Mouse (Mus musculus) C2C12 (cell line): ENCODE measurements around the gene Mrgprf. TPM values are rescaled to one million over a fixed set of nuclear protein-coding genes. Genes with fewer than 3 reads are reported as not detected.

Experiments
- H3K27me3 ChIP-seq: one replicate; pipeline ENCODE4 v1.6.1; 2011; ENCODE audit not compliant: control insufficient read depth, insufficient read depth, insufficient read length
- H3K36me3 ChIP-seq: one replicate; pipeline ENCODE4 v1.6.1; 2011; ENCODE audit not compliant: control insufficient read depth, insufficient read depth
- H3K4me3 ChIP-seq: one replicate; pipeline ENCODE4 v1.5.1; 2011; ENCODE audit warnings: mild to moderate bottlenecking, control low read depth; ENCODE audit not compliant: poor library complexity, insufficient read depth, severe bottlenecking
- H3K79me2 ChIP-seq: one replicate; pipeline ENCODE4 v1.6.1; 2011; ENCODE audit not compliant: control insufficient read depth, insufficient read depth
- H3K79me3 ChIP-seq: one replicate; pipeline ENCODE4 v1.6.1; 2011; ENCODE audit warnings: low read depth, control low read depth
- H3ac ChIP-seq: one replicate; pipeline ENCODE3; 2011; ENCODE audit warnings: low read depth; ENCODE audit not compliant: control insufficient read depth, insufficient read length
- CEBPB ChIP-seq: IDR thresholded peaks from one replicate; pipeline ENCODE4 v1.6.1; 2011; ENCODE audit warnings: low read depth, mild to moderate bottlenecking, control low read depth, moderate library complexity
- CTCF ChIP-seq: IDR thresholded peaks from one replicate; pipeline ENCODE4 v1.5.1; 2011; ENCODE audit not compliant: control insufficient read depth, insufficient read depth, insufficient read length
- FOSL1 ChIP-seq: IDR thresholded peaks from one replicate; pipeline ENCODE4 v1.8.0; 2011; ENCODE audit warnings: mild to moderate bottlenecking, low read length; ENCODE audit not compliant: poor library complexity, insufficient read depth, severe bottlenecking
- MAX ChIP-seq: IDR thresholded peaks from one replicate; pipeline ENCODE4 v1.6.1; 2011; ENCODE audit warnings: mild to moderate bottlenecking, control low read depth
- MYOD1 ChIP-seq: IDR thresholded peaks from one replicate; pipeline ENCODE4 v1.6.1; 2011; ENCODE audit warnings: low read depth; ENCODE audit not compliant: control insufficient read depth, insufficient read length
- MYOG ChIP-seq: IDR thresholded peaks from one replicate; pipeline ENCODE4 v1.6.1; 2011; ENCODE audit not compliant: control insufficient read depth, insufficient read length; ENCODE audit errors: extremely low read depth
- USF1 ChIP-seq: IDR thresholded peaks from one replicate; pipeline ENCODE4 v1.6.1; 2011; ENCODE audit warnings: low read depth, mild to moderate bottlenecking, control low read depth, moderate library complexity
- polyA plus RNA-seq: library from polyadenylated mRNA; unstranded; fragments of >200 nt; fragmentation: generic; extraction: Trizol; gene quantifications from one replicate; pipeline ENCODE4 v1.2.1, GENCODE M21; 2012; ENCODE audit warnings: missing spikeins

The Mrgprf gene
- polyA plus RNA-seq, 1 experiment = 0.88 TPM

- H3ac ChIP-seq = no peak overlapping the region
- H3K27me3 ChIP-seq = no peaks in the 10 kb centered on the region
- no peaks in the 10 kb centered on the region for H3K79me2 ChIP-seq
- no peaks in the 10 kb centered on the region for H3K79me3 ChIP-seq
- TF ChIP-seq MYOD1 = no peak
- TF ChIP-seq MYOG = no peak
- TF ChIP-seq MAX = no peak
- no peak for TF ChIP-seq FOSL1
- no peak for TF ChIP-seq CTCF
- no peak for TF ChIP-seq USF1
- no peak for TF ChIP-seq CEBPB
- H3K36me3 ChIP-seq = no peaks in the 10 kb centered on the region
- no peak overlapping the region for H3K4me3 ChIP-seq
These were observed 9.2 kb downstream of the Mrgprf start for GRCm38 (mm10) chr7:145309877-145310276.

GRCm38 (mm10) chr7:145310526-145310925 lies 9.9 kb downstream of the Mrgprf start:
- H3K4me3 ChIP-seq = no peak overlapping the region
- no peak overlapping the region for H3ac ChIP-seq
- no peaks in the 10 kb centered on the region for H3K27me3 ChIP-seq
- no peaks in the 10 kb centered on the region for H3K79me2 ChIP-seq
- no peaks in the 10 kb centered on the region for H3K36me3 ChIP-seq
- TF ChIP-seq MAX (no peak), MYOD1 (no peak), MYOG (no peak), FOSL1 (no peak), CEBPB (no peak), USF1 (no peak), CTCF (no peak)
- H3K79me3 ChIP-seq = no peaks in the 10 kb centered on the region

DNA sequence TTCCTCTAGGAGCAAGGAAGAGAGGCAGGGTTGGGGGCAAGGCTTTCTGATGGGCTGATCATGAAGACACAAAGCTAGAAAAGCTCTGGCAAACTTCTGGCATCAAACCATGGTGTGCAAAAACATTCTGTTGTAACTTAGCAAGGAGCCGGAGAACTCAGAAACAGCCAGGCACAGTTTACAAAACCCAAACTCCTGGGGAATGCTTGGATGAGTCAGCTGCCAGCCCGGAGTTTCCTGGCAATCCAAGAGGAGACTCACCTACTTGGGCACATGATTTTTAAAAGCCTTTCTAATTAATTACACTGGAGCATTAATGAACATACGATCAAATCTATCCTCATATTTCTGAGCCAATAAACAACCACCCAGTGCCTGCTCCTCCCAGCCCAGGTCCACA lies 11.5 kb downstream of the Mrgprf start:
- no peak overlapping the region for H3K4me3 ChIP-seq
- no peaks in the 10 kb centered on the region for H3K79me3 ChIP-seq
- no peaks in the 10 kb centered on the region for H3K79me2 ChIP-seq
- H3K36me3 ChIP-seq = no peaks in the 10 kb centered on the region
- H3K27me3 ChIP-seq = peaks cover 2% of the 10 kb centered on the region
- TF ChIP-seq MYOD1 = no peak
- no peak for TF ChIP-seq MYOG
- no peak for TF ChIP-seq MAX
- no peak for TF ChIP-seq USF1
- no peak overlapping the region for H3ac ChIP-seq

DNA sequence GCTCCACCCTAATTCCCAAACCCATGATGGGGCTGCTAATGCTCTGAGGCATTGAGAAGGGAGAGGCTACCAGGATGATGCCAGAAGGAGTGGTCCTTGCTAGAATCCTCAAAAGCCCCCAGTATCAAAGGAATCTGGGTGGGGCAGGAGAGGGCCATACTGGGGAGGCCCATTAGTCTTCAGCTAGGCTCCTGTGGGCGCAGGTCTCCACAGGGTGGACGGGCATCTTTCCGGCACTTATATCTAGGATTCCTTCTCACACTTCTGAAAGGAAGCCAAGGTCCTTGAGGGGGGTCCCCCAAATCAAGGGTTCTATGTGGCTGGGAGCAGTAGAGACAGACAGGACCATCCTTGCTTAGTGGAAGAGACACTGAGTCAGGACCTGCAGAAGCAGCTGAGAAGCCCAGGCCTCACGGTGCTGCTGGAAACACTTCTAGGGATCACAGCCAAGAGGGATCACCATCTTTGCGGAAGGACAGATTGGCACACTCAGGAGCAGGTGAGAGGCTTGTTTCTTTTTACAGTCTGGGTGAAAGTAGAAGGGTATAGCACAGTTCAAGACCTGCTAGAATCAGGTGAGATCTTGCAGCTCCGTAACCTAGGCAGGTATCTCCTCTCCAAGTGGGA lies 14.3 kb downstream of the Mrgprf start, which contains the start of gene Mrgprd:
Gene Mrgprd (plus strand): TSS at position 51 of the 627 bp plus-strand sequence.
- Histone ChIP-seq H3K4me3 (no peak within 1 kb of the TSS), H3ac (no peak within 1 kb of the TSS), H3K36me3 (no peaks in the 10 kb centered on the region), H3K79me3 (no peaks in the 10 kb centered on the region), H3K79me2 (no peaks in the 10 kb centered on the region), H3K27me3 (peaks cover 3% of the 10 kb centered on the region)
- no peak for TF ChIP-seq MAX

DNA sequence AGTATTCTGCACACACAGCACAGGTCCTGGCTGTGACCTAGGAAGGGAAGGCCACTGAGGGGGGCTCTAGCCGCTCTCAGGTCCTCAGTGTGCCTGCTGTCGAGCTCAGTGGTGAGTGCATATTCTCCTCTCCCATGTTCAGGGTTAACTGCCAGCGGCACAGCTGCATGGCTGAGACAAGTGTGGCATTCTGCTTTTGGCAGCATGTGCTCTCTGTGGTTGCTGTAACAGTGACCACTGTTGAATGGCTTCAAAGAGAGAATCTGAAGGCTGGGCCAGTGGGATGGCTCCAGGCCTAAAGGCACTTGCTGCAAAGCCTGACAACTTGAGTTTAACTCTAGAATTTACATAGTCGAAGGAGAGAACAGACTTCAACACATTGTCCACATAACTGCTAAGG lies 16.9 kb downstream of the Mrgprf start:
- TF ChIP-seq FOSL1 (no peak), MYOD1 (no peak), CEBPB (no peak), MYOG (no peak), CTCF (no peak), MAX (no peak), USF1 (no peak)
- Histone ChIP-seq H3K27me3 (peaks cover 3% of the 10 kb centered on the region), H3K79me2 (no peaks in the 10 kb centered on the region), H3K79me3 (no peaks in the 10 kb centered on the region), H3K36me3 (no peaks in the 10 kb centered on the region), H3ac (no peak overlapping the region), H3K4me3 (no peak overlapping the region)

DNA sequence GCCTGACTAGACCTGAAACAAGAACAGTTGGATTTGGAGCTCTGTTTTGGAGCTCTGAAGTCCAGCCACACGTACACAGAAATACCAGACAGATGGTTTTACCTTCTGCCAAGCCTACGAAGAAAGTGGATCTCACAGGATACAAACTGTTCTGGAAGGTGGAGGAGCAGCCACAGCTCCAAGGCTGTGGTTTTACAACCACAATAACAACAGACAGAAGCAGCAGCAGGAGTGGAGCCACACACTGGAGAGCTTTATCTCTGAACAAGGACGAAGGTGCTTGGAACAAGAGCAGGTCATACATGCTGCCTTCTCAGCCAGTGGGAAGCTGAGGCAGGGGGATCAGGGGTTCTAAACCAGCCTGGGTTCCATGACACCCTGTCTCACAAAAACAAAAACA lies 18.9 kb downstream of the Mrgprf start:
- Histone ChIP-seq H3K79me3 (no peaks in the 10 kb centered on the region), H3K4me3 (no peak overlapping the region), H3K27me3 (peaks cover 3% of the 10 kb centered on the region), H3K79me2 (no peaks in the 10 kb centered on the region), H3ac (no peak overlapping the region), H3K36me3 (no peaks in the 10 kb centered on the region)
- TF ChIP-seq MYOD1 = no peak
- TF ChIP-seq CTCF = no peak
- no peak for TF ChIP-seq MYOG
- TF ChIP-seq CEBPB = no peak
